14 mouse cellular contexts compared by ENCODE assay signal in the genomic region with DNA sequence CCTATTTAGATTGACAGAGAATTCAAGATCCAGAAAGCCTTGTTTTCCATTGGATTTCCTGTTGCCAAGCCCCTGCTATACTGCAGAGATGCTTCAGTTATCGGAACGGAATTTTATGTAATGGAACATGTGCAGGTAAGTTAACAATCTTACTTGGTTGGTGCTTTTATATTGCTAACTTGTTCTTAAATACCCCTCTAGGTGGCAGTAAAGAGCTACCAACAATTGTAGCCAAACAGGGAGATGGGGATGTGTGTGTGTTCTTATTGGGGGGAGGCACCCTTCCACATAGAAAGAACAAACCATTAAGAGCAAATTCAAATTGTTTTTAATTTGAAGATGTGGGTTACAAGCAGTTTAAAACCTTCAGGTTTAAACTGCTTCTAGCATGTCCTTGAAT. TPM values are rescaled to one million over a fixed set of nuclear protein-coding genes. Genes with fewer than 3 reads are reported as not detected.
DNase-seq lines count a peak whose midpoint lies in the region; ATAC-seq and TF ChIP-seq lines count a peak whose summit lies in the region.
"Had no signal": no experiment of that assay in that cellular context is flagged by ENCODE, and none has a peak within 500 bp of the region (broad histone marks: within the 10 kb centered on the region; RNA-seq: fewer than 3 reads in every experiment).

No protein-coding gene starts in this region.

- no peaks in the 10 kb centered on the region for H3K9me3 ChIP-seq in heart, postnatal 0 days (replicated peaks; ENCODE audit: control insufficient read depth, low read length)
- no peaks in the 10 kb centered on the region for H3K9me3 ChIP-seq in G1E (replicated peaks)
- H3K9me3 ChIP-seq in forebrain, embryonic 12.5 days = no peaks in the 10 kb centered on the region
- H3K9me3 ChIP-seq: limb, embryonic 10.5 days; midbrain, embryonic 13.5 days had no signal

- H3K27ac ChIP-seq in heart, postnatal 0 days (ENCODE audit: low read depth) = no peak overlapping the region
- H3K27ac ChIP-seq in forebrain, embryonic 12.5 days = no peak overlapping the region
- H3K27ac ChIP-seq: limb, embryonic 10.5 days; midbrain, embryonic 13.5 days had no signal

- peak; percentile 56 for TF ChIP-seq CTCF in heart, postnatal 0 days (IDR thresholded peaks at IDR 0.05; ENCODE audit: low read depth)
- no peak; the same call in 1 of the 2 replicates for TF ChIP-seq CTCF in G1E (IDR thresholded peaks at IDR 0.05; ENCODE audit: low read depth, low read length)

- no peak for TF ChIP-seq EP300 in heart, postnatal 0 days (IDR thresholded peaks at IDR 0.05; ENCODE audit: low read depth)

- DNase-seq in heart, postnatal 0 days (ENCODE audit: low spot score) = no peak
- DNase-seq in heart, postnatal 25 days (ENCODE audit: low spot score) = no peak
- DNase-seq in 3T3-L1 (ENCODE audit: low read depth, low spot score) (peak; percentile 63), G1E (ENCODE audit: low spot score) (peak; percentile 25)
- peak; percentile 52 for DNase-seq in embryo, embryonic 11 days
- no peak for DNase-seq in testis, postnatal 14 days (ENCODE audit: low spot score)
- DNase-seq in thymus, postnatal 25 days = no peak
- DNase-seq: cerebellum, postnatal 25 days; kidney, adult 18-20 months; right cerebral cortex, postnatal 14 days had no signal

- no peaks in the 10 kb centered on the region for H3K27me3 ChIP-seq in heart, postnatal 0 days (ENCODE audit: control insufficient read depth, insufficient read depth, low read length)
- no peaks in the 10 kb centered on the region for H3K27me3 ChIP-seq in G1E (ENCODE audit: insufficient read depth, low read length)
- H3K27me3 ChIP-seq in forebrain, embryonic 12.5 days = no peaks in the 10 kb centered on the region
- H3K27me3 ChIP-seq: midbrain, embryonic 13.5 days had no signal

- no peaks in the 10 kb centered on the region for H3K4me1 ChIP-seq in heart, postnatal 0 days (ENCODE audit: control insufficient read depth, insufficient read depth)
- no peaks in the 10 kb centered on the region for H3K4me1 ChIP-seq in G1E (ENCODE audit: insufficient read depth, low read depth, low read length)
- H3K4me1 ChIP-seq in forebrain, embryonic 12.5 days = no peaks in the 10 kb centered on the region
- H3K4me1 ChIP-seq: limb, embryonic 10.5 days; midbrain, embryonic 13.5 days had no signal

- no peak overlapping the region for H3K4me3 ChIP-seq in heart, postnatal 0 days (ENCODE audit: low read depth, low read length)
- no peak overlapping the region for H3K4me3 ChIP-seq in G1E (ENCODE audit: low read depth, low read length)
- no peak overlapping the region for H3K4me3 ChIP-seq in forebrain, embryonic 12.5 days (replicated peaks)
- H3K4me3 ChIP-seq: limb, embryonic 10.5 days; midbrain, embryonic 13.5 days had no signal

- 0 out of 2 replicates have a peak, but pooled peaks cover under 1% of the 10 kb centered on the region for H3K36me3 ChIP-seq in heart, postnatal 0 days (replicated peaks; ENCODE audit: control insufficient read depth, insufficient read depth, low read length)
- peaks cover 44% of the 10 kb centered on the region for H3K36me3 ChIP-seq in G1E (replicated peaks)
- H3K36me3 ChIP-seq in forebrain, embryonic 12.5 days (replicated peaks) = 0 out of 2 replicates have a peak, but pooled peaks cover 2% of the 10 kb centered on the region
- H3K36me3 ChIP-seq: limb, embryonic 10.5 days; midbrain, embryonic 13.5 days had no signal

- ATAC-seq in heart, postnatal 0 days (ENCODE audit: insufficient read depth, low read depth) = no peak
- ATAC-seq in G1E (ENCODE audit: extremely low read depth, insufficient number of reproducible peaks, low FRiP score, poor library complexity, severe bottlenecking) = no peak
- ATAC-seq in forebrain, embryonic 12.5 days (ENCODE audit: low FRiP score) = no peak
- ATAC-seq: midbrain, embryonic 13.5 days had no signal

- H3K4me2 ChIP-seq in heart, postnatal 0 days (ENCODE audit: low read depth, low read length) = no peak overlapping the region
- no peak overlapping the region for H3K4me2 ChIP-seq in forebrain, embryonic 12.5 days
- H3K4me2 ChIP-seq: midbrain, embryonic 13.5 days had no signal

- intact Hi-C loops in heart, postnatal 25 days (cut with DNase I) = loop anchor here (5.0 kb wide), 1 partner anchor 81 kb away; no protein-coding TSS in a partner anchor

- no peak overlapping the region for H3K9ac ChIP-seq in heart, postnatal 0 days (replicated peaks; ENCODE audit: low read depth, low read length)
- no peak overlapping the region for H3K9ac ChIP-seq in forebrain, embryonic 12.5 days
- H3K9ac ChIP-seq: midbrain, embryonic 13.5 days had no signal

- 52% methylated on average over 2 of the region's 2 CpGs for WGBS in heart, postnatal 0 days
- WGBS in forebrain, embryonic 12.5 days = 70% methylated on average over 2 of the region's 2 CpGs

RNA-seq across cellular contexts. Expression of gene Acad11, which starts 12.6 kb away (rescaled TPM):
- 36.7 and 58.5 TPM in 2 replicates for total RNA-seq in heart, postnatal 0 days (2014; rRNA removed; ENCODE audit: low replicate concordance)
- 17.4 and 18.6 TPM in 2 replicates for polyA plus RNA-seq in heart, postnatal 0 days (2015; fragmentation: Nextera tagmentation; extraction: Ambion mirVana)
- 10 to 100 TPM; 77.8 to 88.2 TPM for total RNA-seq in heart, postnatal 25 days (2021)
- total RNA-seq in G1E (2014; fragmentation: Nextera tagmentation) = 32.5 TPM in 2 replicates
- 24.0 and 26.4 TPM in 2 replicates for total RNA-seq in G1E (2017)
- 4.5 and 9.8 TPM in 2 replicates for polyA plus RNA-seq in G1E (2012)
- polyA plus RNA-seq in forebrain, embryonic 12.5 days (2016; fragmentation: Nextera tagmentation; extraction: Ambion mirVana) = 7.4 and 7.6 TPM in 2 replicates

RNA-seq across cellular contexts. Expression of gene Uba5, which starts 12.9 kb away (rescaled TPM):
- total RNA-seq in heart, postnatal 0 days (2014; rRNA removed; ENCODE audit: low replicate concordance) = 25.3 and 32.0 TPM in 2 replicates
- polyA plus RNA-seq in heart, postnatal 0 days (2015; fragmentation: Nextera tagmentation; extraction: Ambion mirVana) = 27.7 and 28.3 TPM in 2 replicates
- total RNA-seq in heart, postnatal 25 days (2021) = 10 to 100 TPM; 15.9 to 16.1 TPM
- total RNA-seq in G1E (2014; fragmentation: Nextera tagmentation) = 36.8 and 43.7 TPM in 2 replicates
- total RNA-seq in G1E (2017) = 40.9 and 41.3 TPM in 2 replicates
- polyA plus RNA-seq in G1E (2012) = 8.7 and 9.6 TPM in 2 replicates
- polyA plus RNA-seq in forebrain, embryonic 12.5 days (2016; fragmentation: Nextera tagmentation; extraction: Ambion mirVana) = 61.3 and 62.6 TPM in 2 replicates

RNA-seq across cellular contexts. Expression of gene Gm28305, which starts 35.3 kb away (rescaled TPM):
- not detected in 2 replicates for total RNA-seq in heart, postnatal 0 days (2014; rRNA removed; ENCODE audit: low replicate concordance)
- not detected in 2 replicates for polyA plus RNA-seq in heart, postnatal 0 days (2015; fragmentation: Nextera tagmentation; extraction: Ambion mirVana)
- not detected for total RNA-seq in heart, postnatal 25 days (2021)
- not detected in 2 replicates for total RNA-seq in G1E (2014; fragmentation: Nextera tagmentation)
- total RNA-seq in G1E (2017) = not detected in 2 replicates
- not detected in 2 replicates for polyA plus RNA-seq in G1E (2012)
- polyA plus RNA-seq in forebrain, embryonic 12.5 days (2016; fragmentation: Nextera tagmentation; extraction: Ambion mirVana) = not detected in 2 replicates
- total RNA-seq: gastrocnemius, adult 8-10 months had no signal
- polyA plus RNA-seq: limb, embryonic 10.5 days; midbrain, embryonic 13.5 days had no signal

RNA-seq across cellular contexts. Expression of gene Ackr4, which starts 50.9 kb away (rescaled TPM):
- 18.1 and 18.8 TPM in 2 replicates for total RNA-seq in heart, postnatal 0 days (2014; rRNA removed; ENCODE audit: low replicate concordance)
- polyA plus RNA-seq in heart, postnatal 0 days (2015; fragmentation: Nextera tagmentation; extraction: Ambion mirVana) = 6.4 and 6.7 TPM in 2 replicates
- 1 to 10 TPM; 4.2 to 4.8 TPM for total RNA-seq in heart, postnatal 25 days (2021)
- total RNA-seq in G1E (2014; fragmentation: Nextera tagmentation) = not detected in 2 replicates
- total RNA-seq in G1E (2017) = 0.33 TPM in 1 of 2 replicates, not detected in the other
- polyA plus RNA-seq in G1E (2012) = not detected in 2 replicates
- polyA plus RNA-seq in forebrain, embryonic 12.5 days (2016; fragmentation: Nextera tagmentation; extraction: Ambion mirVana) = 0.21 and 0.63 TPM in 2 replicates

Comparison
In these comparisons a context has a peak if more than half of its experiments do, and no peak if none do; other contexts are left out.
1. DNase-seq: peak in 3T3-L1 (single experiment), G1E (single experiment) and embryo, embryonic 11 days (single experiment); none in heart, postnatal 0 days (single experiment), heart, postnatal 25 days (single experiment), testis, postnatal 14 days (single experiment) and thymus, postnatal 25 days (single experiment).